Mouse (Mus musculus) MEL (cell line): ENCODE measurements around the gene Fgb. TPM values are rescaled to one million over a fixed set of nuclear protein-coding genes. Genes with fewer than 3 reads are reported as not detected.

ENCODE experiments used
- DNase-seq: peaks from one replicate; pipeline ENCODE4 v3.0.0; 2011; ENCODE audit warnings: low read depth, low spot score
- H3K27ac ChIP-seq: 2 replicates; pipeline ENCODE4 v1.5.1; 2012; ENCODE audit warnings: low read depth, mild to moderate bottlenecking, control low read depth, low read length, moderate library complexity; ENCODE audit not compliant: control insufficient read depth
- H3K27me3 ChIP-seq, 2 experiments: fragments of 150-350 bp in 1 of 2; sonication (generic) in 1 of 2; 2 replicates each; pipeline ENCODE4 v1.6.1; 2012; ENCODE audit warnings: low read length in 2 of 2, mild to moderate bottlenecking in 2 of 2, improper control_type of control experiment in 1 of 2, moderate library complexity in 1 of 2; ENCODE audit not compliant: insufficient read depth in 2 of 2, control insufficient read depth in 1 of 2
- H3K36me3 ChIP-seq, 2 experiments: 2 replicates each; pipeline ENCODE4 v1.6.1; 2012 to 2014; ENCODE audit warnings: low read length in 2 of 2, improper control_type of control experiment in 1 of 2, inconsistent platforms in 1 of 2, mild to moderate bottlenecking in 1 of 2; ENCODE audit not compliant: insufficient read depth in 2 of 2, control insufficient read depth in 1 of 2
- H3K4me1 ChIP-seq, 2 experiments: fragments of 150-350 bp in 1 of 2; sonication (generic) in 1 of 2; 2 replicates each; pipeline ENCODE4 v1.6.1; 2012; ENCODE audit warnings: low read length in 2 of 2, improper control_type of control experiment in 1 of 2, mild to moderate bottlenecking in 1 of 2; ENCODE audit not compliant: insufficient read depth in 2 of 2, control insufficient read depth in 1 of 2
- H3K4me3 ChIP-seq, 2 experiments: fragments of 150-350 bp in 1 of 2; sonication (generic) in 1 of 2; 2 replicates each; pipeline ENCODE4 v1.5.1; 2012; ENCODE audit warnings: low read depth in 2 of 2, low read length in 2 of 2, mild to moderate bottlenecking in 2 of 2, moderate library complexity in 2 of 2, control low read depth in 1 of 2, improper control_type of control experiment in 1 of 2; ENCODE audit not compliant: control insufficient read depth in 1 of 2, insufficient read depth in 1 of 2
- H3K79me2 ChIP-seq: 2 replicates; pipeline ENCODE4 v1.6.1; 2012; ENCODE audit warnings: mild to moderate bottlenecking, low read length, moderate library complexity; ENCODE audit not compliant: control insufficient read depth, poor library complexity, insufficient read depth
- H3K9ac ChIP-seq: 2 replicates; pipeline ENCODE4 v1.6.1; 2012; ENCODE audit warnings: low read depth, mild to moderate bottlenecking, control low read depth, low read length, moderate library complexity; ENCODE audit not compliant: control insufficient read depth, poor library complexity, severe bottlenecking
- H3K9me3 ChIP-seq: fragments of 150-350 bp; sonication (generic); replicated peaks from 2 replicates; pipeline ENCODE4 v1.6.1; 2012; ENCODE audit warnings: mild to moderate bottlenecking, low read length, improper control_type of control experiment, moderate library complexity; ENCODE audit not compliant: insufficient read depth
- CHD2 ChIP-seq: IDR thresholded peaks from 2 replicates; pipeline ENCODE4 v1.6.1; 2011; ENCODE audit warnings: low read length, improper control_type of control experiment
- E2F4 ChIP-seq: IDR thresholded peaks from 2 replicates; pipeline ENCODE4 v1.6.1; 2011; ENCODE audit warnings: low read depth, low read length, improper control_type of control experiment, borderline replicate concordance
- EP300 ChIP-seq, 2 experiments: IDR thresholded peaks; 2 replicates each; pipeline ENCODE4 v1.6.1; 2011; ENCODE audit warnings: improper control_type of control experiment in 2 of 2, low read length in 2 of 2, low read depth in 1 of 2, mild to moderate bottlenecking in 1 of 2
- GATA1 ChIP-seq: IDR thresholded peaks from 2 replicates; pipeline ENCODE4 v1.6.1; 2011; ENCODE audit warnings: low read depth, low read length, improper control_type of control experiment
- JUND ChIP-seq: IDR thresholded peaks from 2 replicates; pipeline ENCODE4 v1.6.1; 2011; ENCODE audit warnings: low read depth, mild to moderate bottlenecking, improper control_type of control experiment, low read length
- KAT2A ChIP-seq: conservative IDR thresholded peaks from 2 replicates; pipeline ENCODE4 v1.6.1; 2012; ENCODE audit warnings: low read depth, low read length, improper control_type of control experiment, inconsistent platforms
- MAZ ChIP-seq: IDR thresholded peaks from 2 replicates; pipeline ENCODE4 v1.6.1; 2012; ENCODE audit warnings: low read depth, mild to moderate bottlenecking, inconsistent platforms, low read length, improper control_type of control experiment
- MXI1 ChIP-seq: IDR thresholded peaks from 2 replicates; pipeline ENCODE4 v1.6.1; 2011; ENCODE audit warnings: mild to moderate bottlenecking, low read depth, low read length, improper control_type of control experiment
- MYC ChIP-seq: IDR thresholded peaks from 2 replicates; pipeline ENCODE4 v1.6.1; 2011; ENCODE audit warnings: low read depth, mild to moderate bottlenecking, low read length, improper control_type of control experiment, moderate library complexity
- NRF1 ChIP-seq: IDR thresholded peaks from 2 replicates; pipeline ENCODE4 v1.6.1; 2014; ENCODE audit warnings: low read depth, mild to moderate bottlenecking, inconsistent platforms, low read length, improper control_type of control experiment, moderate library complexity; ENCODE audit not compliant: poor library complexity, insufficient read depth, severe bottlenecking
- POLR2A ChIP-seq, 2 experiments: IDR thresholded peaks; 2 replicates each; pipeline ENCODE4 v1.6.1; 2011 to 2012; ENCODE audit warnings: low read length in 2 of 2, mild to moderate bottlenecking in 2 of 2, control low read depth in 1 of 2, improper control_type of control experiment in 1 of 2, low read depth in 1 of 2, moderate library complexity in 1 of 2; ENCODE audit not compliant: control insufficient read depth in 1 of 2, insufficient read depth in 1 of 2, poor library complexity in 1 of 2
- POLR2AphosphoS2 ChIP-seq: IDR thresholded peaks from 2 replicates; pipeline ENCODE4 v1.6.1; 2011; ENCODE audit warnings: low read length, improper control_type of control experiment
- POLR2AphosphoS5 ChIP-seq: IDR thresholded peaks from 2 replicates; pipeline ENCODE4 v1.6.1; 2012; ENCODE audit warnings: low read depth, borderline replicate concordance, mild to moderate bottlenecking, inconsistent platforms, low read length, moderate library complexity, mixed read lengths
- TCF12 ChIP-seq: IDR thresholded peaks from 2 replicates; pipeline ENCODE4 v1.6.1; 2014; ENCODE audit warnings: low read depth, mild to moderate bottlenecking, inconsistent platforms, low read length, improper control_type of control experiment, moderate library complexity
- UBTF ChIP-seq: IDR thresholded peaks from 2 replicates; pipeline ENCODE4 v1.6.1; 2012; ENCODE audit warnings: low read depth, mild to moderate bottlenecking, inconsistent platforms, low read length, improper control_type of control experiment, moderate library complexity, borderline replicate concordance; ENCODE audit not compliant: insufficient read depth
- USF2 ChIP-seq, 2 experiments: IDR thresholded peaks; 2 replicates each; pipeline ENCODE4 v1.6.1; 2011 to 2012; ENCODE audit warnings: improper control_type of control experiment in 2 of 2, low read length in 2 of 2, borderline replicate concordance in 1 of 2, inconsistent platforms in 1 of 2, low read depth in 1 of 2, mild to moderate bottlenecking in 1 of 2; ENCODE audit not compliant: insufficient read depth in 1 of 2
- ZMIZ1 ChIP-seq: IDR thresholded peaks from 2 replicates; pipeline ENCODE4 v1.6.1; 2012; ENCODE audit warnings: low read depth, mild to moderate bottlenecking, inconsistent platforms, low read length, improper control_type of control experiment, moderate library complexity
- polyA plus RNA-seq, 2 experiments: library from polyadenylated mRNA; stranded (reverse) in 1 of 2; unstranded in 1 of 2; fragments of >175 nt in 1 of 2; fragments of >200 nt in 1 of 2; gene quantifications; 2 replicates each; pipeline versions ENCODE4 v1.2.1 to v1.2.4; 2012; ENCODE audit warnings: low replicate concordance in 2 of 2, low read depth in 1 of 2; ENCODE audit not compliant: insufficient read length in 2 of 2, insufficient read depth in 1 of 2, missing spikeins in 1 of 2
- total RNA-seq: library from RNA; depleted of rRNA; stranded (reverse); fragments of 300-350 nt; gene quantifications from 2 replicates; pipeline ENCODE4 v1.2.3, GENCODE M21; 2012

The Fgb gene
- total and polyA plus RNA-seq, 3 experiments, result not detected

- Histone ChIP-seq H3K9me3 (no peaks in the 10 kb centered on the region), H3K79me2 (no peaks in the 10 kb centered on the region)
These were observed 15.9 kb downstream of the Fgb start for GRCm38 (mm10) chr3:83033801-83034200.

GRCm38 (mm10) chr3:83032746-83033308 lies 16.8 kb downstream of the Fgb start:
- no peak overlapping the region for H3K27ac ChIP-seq
- no peak overlapping the region for H3K9ac ChIP-seq
- H3K9me3 ChIP-seq, result no peaks in the 10 kb centered on the region
- H3K27me3 ChIP-seq, result no peaks in the 10 kb centered on the region
- no peak overlapping the region for H3K4me3 ChIP-seq
- no peaks in the 10 kb centered on the region for H3K4me1 ChIP-seq
- no peaks in the 10 kb centered on the region for H3K79me2 ChIP-seq
- TF ChIP-seq GATA1 (no peak), NRF1 (no peak), E2F4 (no peak), CHD2 (no peak), KAT2A (no peak), MXI1 (no peak), JUND (no peak), UBTF (no peak), POLR2A (IDR thresholded peaks at IDR 0.05; ENCODE audit: control insufficient read depth in 1 of 2, insufficient read depth in 1 of 2, low read depth in 1 of 2, low read length in 2 of 2, poor library complexity in 1 of 2) (no peak), TCF12 (no peak), ZMIZ1 (no peak), MAZ (no peak)
- DNase-seq, result no peak
- no peaks in the 10 kb centered on the region for H3K36me3 ChIP-seq

More at GRCm38 (mm10) chr3:83033801-83034200, 15.9 kb downstream of the Fgb start:
- DNase-seq, result no peak
- TF ChIP-seq EP300 (IDR thresholded peaks at IDR 0.05; ENCODE audit: low read depth in 1 of 2, low read length in 2 of 2) (no peak), ZMIZ1 (no peak), POLR2AphosphoS5 (no peak), JUND (no peak), MYC (no peak), USF2 (IDR thresholded peaks at IDR 0.05; ENCODE audit: borderline replicate concordance in 1 of 2, insufficient read depth in 1 of 2, low read depth in 1 of 2, low read length in 2 of 2) (no peak), POLR2AphosphoS2 (no peak)
- Histone ChIP-seq H3K9ac (no peak overlapping the region), H3K4me1 (no peaks in the 10 kb centered on the region), H3K36me3 (no peaks in the 10 kb centered on the region), H3K27ac (no peak overlapping the region), H3K27me3 (no peaks in the 10 kb centered on the region), H3K4me3 (no peak overlapping the region)
